Mouse (Mus musculus) left cerebral cortex, adult 6 months (tissue): Measurements from ENCODE around the gene Mdfi. TPM values are rescaled to one million over a fixed set of nuclear protein-coding genes. Genes with fewer than 3 reads are reported as not detected.

Experiments
- long read RNA-seq, 2 experiments: library from polyadenylated mRNA; unstranded; transcript quantifications; one replicate each; pipeline ENCODE4 v2.0.0; 2019 to 2020
- polyA plus RNA-seq: library from polyadenylated mRNA; unstranded; fragments of <200 nt; fragmentation: Nextera tagmentation; gene quantifications from 2 replicates; pipeline ENCODE4 v1.2.3, GENCODE M21; 2021

Mdfi gene
- polyA plus RNA-seq = 0.09 TPM in 1 of 2 replicates, not detected in the other
- long read RNA-seq, experiment 1 = 0 reads
- long read RNA-seq, experiment 2 = 0 reads

GRCm38 (mm10) chr17:47834482-47834767, at the start of gene Mdfi:
Gene Mdfi (minus strand): TSS chr17:47834691.

Other genes starting within 250 kb of the Mdfi start
- 13.9 and 14.6 TPM in 2 replicates for gene Bysl, start 223.2 kb downstream of the Mdfi start, polyA plus RNA-seq
- 17.6 and 21.6 TPM in 2 replicates for gene Med20, start 223.1 kb downstream of the Mdfi start, polyA plus RNA-seq
- gene Gm20517, start 223.1 kb downstream of the Mdfi start, polyA plus RNA-seq = 4.1 and 6.6 TPM in 2 replicates
- 1.8 and 4.4 TPM in 2 replicates for gene Usp49, start 204.0 kb downstream of the Mdfi start, polyA plus RNA-seq
- 307 and 361 TPM in 2 replicates for gene Tomm6, start 146.3 kb downstream of the Mdfi start, polyA plus RNA-seq
- gene Frs3, start 145.7 kb downstream of the Mdfi start, polyA plus RNA-seq = 10.7 and 17.9 TPM in 2 replicates
- 0.98 and 1.1 TPM in 2 replicates for gene Gm21981, start 140.2 kb downstream of the Mdfi start, polyA plus RNA-seq
- gene Prickle4, start 140.0 kb downstream of the Mdfi start, polyA plus RNA-seq = 0.29 and 0.55 TPM in 2 replicates
- not detected in 2 replicates for gene Pgc, start 107.8 kb downstream of the Mdfi start, polyA plus RNA-seq
- gene Tfeb, start 97.7 kb downstream of the Mdfi start, polyA plus RNA-seq = 3.6 and 6.4 TPM in 2 replicates
- 16.7 and 62.5 TPM in 2 replicates for gene Foxp4, start 90.0 kb upstream of the Mdfi start, polyA plus RNA-seq
- not detected in 2 replicates for gene 1700122O11Rik, start 203.6 kb upstream of the Mdfi start, polyA plus RNA-seq